Mouse (Mus musculus): ENCODE data around the gene 6030468B19Rik.

Gene 6030468B19Rik

GRCm38 (mm10) chr11:117797511-117798159 lies at the start of gene 6030468B19Rik:
TSS of gene 6030468B19Rik (plus strand) at chr11:117797660.
- DNase-seq (ENCODE audit: low spot score): no peak

GRCm38 (mm10) chr11:117748628-117749027 lies 48.8 kb upstream of the 6030468B19Rik start:
- no peak for DNase-seq (ENCODE audit: low spot score)

DNA sequence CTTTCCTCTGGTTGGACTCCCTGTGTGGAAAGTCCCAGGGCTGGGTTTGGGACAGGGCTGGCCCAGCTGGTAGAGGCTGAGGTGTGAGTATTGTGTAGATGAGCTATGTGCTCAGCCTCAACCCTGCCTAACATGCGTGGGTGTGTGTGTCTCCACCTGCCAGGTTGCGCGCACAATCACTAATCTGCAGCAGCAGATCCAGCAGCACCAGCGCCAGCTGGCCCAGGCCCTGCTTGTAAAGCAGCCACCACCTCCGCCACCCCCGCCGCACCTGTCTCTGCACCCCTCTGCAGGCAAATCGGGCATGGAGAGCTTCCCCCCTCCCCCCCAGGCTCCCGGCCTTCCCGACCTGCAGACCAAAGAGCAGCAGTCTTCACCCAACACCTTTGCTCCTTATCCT lies 48.0 kb upstream of the 6030468B19Rik start:
- DNase-seq (ENCODE audit: low spot score): no peak

DNA sequence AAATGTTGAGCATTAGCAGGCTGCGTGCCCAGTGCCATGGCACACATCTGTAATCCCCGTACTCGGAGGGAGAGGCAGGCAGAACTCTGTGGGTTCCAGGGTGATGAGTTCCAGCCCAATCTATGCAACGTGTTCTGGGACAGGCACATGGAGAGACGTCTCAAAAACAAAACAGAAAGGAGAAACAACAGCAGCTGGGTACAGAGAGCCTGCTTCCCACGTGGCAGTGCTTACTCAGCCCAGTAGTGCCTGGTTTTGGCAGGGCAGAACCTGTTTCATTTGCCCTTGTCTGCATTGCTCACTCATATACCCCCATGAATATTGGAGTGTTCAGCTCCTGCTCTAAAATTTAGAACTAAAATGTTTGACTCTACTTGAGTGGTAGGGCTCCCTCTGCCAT lies 45.9 kb upstream of the 6030468B19Rik start:
- no peak for DNase-seq (ENCODE audit: low spot score)

GRCm38 (mm10) chr11:117755891-117756290 lies 41.6 kb upstream of the 6030468B19Rik start:
- no peak for DNase-seq (ENCODE audit: low spot score)

GRCm38 (mm10) chr11:117759267-117759666 lies 38.2 kb upstream of the 6030468B19Rik start:
- no peak for DNase-seq (ENCODE audit: low spot score)

DNA sequence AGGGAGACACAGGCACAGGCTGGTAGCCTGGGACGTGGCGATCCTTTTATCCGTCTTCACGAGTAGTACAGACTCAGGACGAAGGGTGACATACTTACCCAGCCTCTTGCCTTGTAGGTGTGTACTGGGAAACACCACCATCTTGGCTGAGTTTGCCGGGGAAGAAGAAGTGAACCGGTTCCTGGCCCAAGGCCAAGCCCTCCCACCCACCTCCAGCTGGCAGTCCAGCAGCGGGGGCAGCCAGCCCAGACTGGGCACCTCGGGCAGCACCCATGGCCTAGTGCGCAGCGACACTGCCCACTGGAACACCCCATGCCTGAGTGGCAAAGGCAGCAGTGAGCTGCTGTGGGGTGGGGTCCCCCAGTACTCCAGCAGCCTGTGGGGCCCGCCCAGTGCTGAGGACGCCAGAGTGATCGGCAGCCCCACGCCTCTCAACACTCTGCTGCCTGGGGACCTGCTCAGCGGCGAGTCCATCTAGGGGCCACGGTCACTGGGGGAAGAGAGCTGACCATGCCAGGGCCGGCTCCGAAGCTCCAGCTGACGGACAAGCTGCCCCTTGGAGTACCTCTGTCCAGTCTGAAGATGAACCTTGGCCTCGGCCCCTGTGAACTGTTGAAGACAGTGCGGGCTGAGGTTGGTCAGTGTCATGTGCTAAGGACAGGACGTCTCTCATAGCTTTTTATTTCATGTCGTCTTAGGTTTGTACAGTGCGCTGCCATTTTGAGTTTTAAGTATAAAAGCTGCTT lies 36.9 kb upstream of the 6030468B19Rik start:
- DNase-seq (ENCODE audit: low spot score): no peak

GRCm38 (mm10) chr11:117761801-117762200 lies 35.7 kb upstream of the 6030468B19Rik start:
- DNase-seq (ENCODE audit: low spot score): no peak

DNA sequence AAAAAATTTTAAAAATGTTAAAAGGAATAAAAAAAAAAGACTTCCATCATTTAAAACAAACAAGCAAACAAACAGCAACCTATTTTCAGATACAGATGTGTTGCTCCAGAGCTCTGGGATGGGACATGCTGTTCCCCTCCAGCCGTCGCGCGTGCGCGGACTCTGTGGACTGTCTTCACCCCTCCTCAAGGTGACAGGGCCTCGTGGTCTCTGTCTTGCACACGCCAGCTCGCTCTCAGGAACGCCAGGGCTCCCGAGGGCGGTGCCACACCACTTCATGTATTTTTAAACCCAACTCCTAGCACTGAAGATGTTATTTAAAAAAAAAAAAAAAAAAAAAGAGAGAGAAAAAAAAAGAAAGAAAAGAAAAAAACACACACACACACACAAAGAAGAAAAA lies 35.2 kb upstream of the 6030468B19Rik start:
- no peak for DNase-seq (ENCODE audit: low spot score)

DNA sequence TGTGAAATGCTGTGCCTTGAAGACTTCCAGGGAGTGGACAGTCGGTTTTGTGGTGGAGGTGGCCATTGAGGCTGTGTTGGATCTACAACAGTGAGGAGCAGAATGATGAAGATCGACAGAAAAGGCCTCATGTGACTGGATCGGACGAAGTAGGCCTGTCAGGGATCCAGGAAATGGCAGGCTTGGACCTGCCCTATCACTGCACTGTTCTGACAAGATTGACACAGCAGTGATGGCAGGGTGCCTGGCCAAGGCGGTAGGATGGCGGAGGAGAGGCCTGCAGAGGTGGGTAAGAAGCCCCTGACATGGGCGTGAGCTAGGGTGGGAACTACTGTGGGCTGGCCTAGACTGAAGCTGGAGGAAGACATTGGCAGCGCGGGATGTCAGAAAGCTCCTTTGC lies 33.1 kb upstream of the 6030468B19Rik start:
- DNase-seq (ENCODE audit: low spot score): no peak

DNA sequence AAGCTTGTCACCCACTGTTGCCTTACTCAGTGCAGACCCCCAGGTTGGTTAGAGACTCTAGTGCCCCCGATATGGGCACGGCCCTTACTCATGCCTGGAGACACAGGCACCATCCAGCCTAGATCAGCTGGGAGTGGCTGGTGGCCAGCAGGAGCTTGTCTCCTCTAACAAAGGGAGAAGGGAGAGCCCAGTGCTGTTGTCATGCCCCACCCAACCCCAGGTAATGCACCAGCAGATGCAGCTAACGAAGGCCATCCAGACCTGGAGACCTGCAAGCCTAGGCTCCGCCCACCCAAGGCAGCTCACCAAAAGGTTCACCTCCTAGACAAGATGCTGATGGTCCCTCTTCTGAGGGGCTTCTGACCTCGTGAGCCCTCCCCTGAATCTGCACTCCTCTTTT lies 32.1 kb upstream of the 6030468B19Rik start:
- DNase-seq (ENCODE audit: low spot score): no peak

DNA sequence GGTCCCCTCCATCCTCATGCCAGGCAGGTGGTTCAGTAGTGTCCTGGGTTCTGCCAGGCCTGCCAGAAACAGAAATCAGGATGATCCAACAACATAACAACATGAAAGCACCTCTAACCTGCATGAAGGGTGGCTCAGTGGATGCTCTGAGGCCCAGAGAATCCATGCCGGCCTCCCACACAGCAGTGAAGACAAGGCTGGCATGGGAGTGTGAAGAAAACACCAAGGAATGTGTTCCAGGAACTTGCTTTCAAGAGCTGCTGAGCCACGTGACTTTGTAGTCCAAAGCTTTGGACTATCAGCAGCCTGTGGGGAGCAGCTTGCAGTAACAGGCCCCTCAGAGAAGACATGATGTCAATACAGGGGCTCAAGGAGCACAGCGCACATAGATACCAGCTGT lies 31.2 kb upstream of the 6030468B19Rik start:
- no peak for DNase-seq (ENCODE audit: low spot score)

DNA sequence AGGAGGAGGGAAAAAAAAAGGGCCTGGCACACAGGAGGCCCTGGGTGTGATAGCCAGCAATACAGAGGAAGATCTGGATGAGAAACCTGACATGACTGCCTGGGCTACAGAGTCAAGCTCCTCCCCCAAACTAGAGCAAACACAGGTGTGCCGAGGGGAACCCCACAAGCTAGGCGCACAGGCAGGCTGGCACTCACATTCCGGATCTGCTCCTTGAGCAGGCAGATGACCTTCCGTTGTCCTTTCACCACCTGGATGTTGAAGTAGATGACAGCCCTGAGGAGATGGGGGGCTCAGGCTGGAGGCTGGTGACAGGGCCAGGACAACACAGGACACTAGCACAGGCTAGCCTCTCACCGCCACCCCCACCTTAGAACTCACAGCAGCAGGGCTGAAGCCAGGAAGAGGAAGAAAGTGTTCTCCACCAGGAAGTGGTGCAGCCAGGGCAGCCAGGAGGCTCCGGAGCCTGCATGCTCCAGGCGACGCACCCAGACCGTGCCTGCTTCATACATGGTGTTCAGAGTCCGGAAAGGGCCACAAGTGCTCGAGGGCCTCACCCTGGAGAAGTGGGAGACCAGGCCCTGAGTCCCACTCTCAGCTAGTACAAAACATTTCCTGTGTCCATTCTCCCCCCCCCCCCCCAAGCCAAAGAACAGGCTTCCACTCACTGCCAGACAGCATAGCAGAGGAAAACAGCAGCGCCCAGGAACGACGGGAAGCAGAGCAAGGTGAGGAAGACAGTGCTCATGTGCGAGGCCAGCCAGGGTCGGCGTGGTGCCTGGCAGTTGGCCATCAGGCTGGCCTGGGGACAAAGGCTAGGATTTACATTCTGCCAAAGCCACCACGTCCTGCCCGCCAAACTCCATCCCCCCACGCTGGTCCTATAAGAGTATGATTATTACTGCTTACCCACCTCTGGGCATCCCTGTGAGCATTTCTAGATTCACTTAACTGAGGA lies 28.5 kb upstream of the 6030468B19Rik start:
- no peak for DNase-seq (ENCODE audit: low spot score)

GRCm38 (mm10) chr11:117769683-117770047 lies 27.8 kb upstream of the 6030468B19Rik start:
- DNase-seq (ENCODE audit: low spot score): no peak

DNA sequence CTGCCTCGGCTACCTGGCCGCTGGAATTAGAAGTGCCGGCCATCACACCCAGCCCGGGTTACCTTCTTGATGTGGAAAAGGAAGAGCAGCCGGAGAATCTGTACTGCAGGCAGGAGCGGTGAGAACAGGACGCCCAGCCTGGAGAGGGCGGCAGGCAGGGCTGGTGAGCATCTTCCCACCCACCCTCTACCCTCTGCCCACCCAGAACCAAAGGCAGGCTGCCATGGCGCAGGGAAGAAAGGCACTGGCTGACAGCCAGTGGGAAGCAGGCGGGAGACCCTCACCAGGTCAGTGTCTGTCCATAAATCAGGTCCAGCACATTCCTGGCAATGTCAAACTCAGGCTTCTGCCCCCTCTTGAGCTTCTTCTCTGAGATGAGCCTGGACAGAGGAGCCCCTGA lies 27.1 kb upstream of the 6030468B19Rik start:
- no peak for DNase-seq (ENCODE audit: low spot score)

GRCm38 (mm10) chr11:117772352-117772751 lies 25.1 kb upstream of the 6030468B19Rik start:
- DNase-seq (ENCODE audit: low spot score): no peak

GRCm38 (mm10) chr11:117774925-117775324 lies 22.5 kb upstream of the 6030468B19Rik start:
- no peak for DNase-seq (ENCODE audit: low spot score)

GRCm38 (mm10) chr11:117775540-117775939 lies 21.9 kb upstream of the 6030468B19Rik start:
- no peak for DNase-seq (ENCODE audit: low spot score)

GRCm38 (mm10) chr11:117776085-117776792 lies 21.2 kb upstream of the 6030468B19Rik start:
- no peak for DNase-seq (ENCODE audit: low spot score)

DNA sequence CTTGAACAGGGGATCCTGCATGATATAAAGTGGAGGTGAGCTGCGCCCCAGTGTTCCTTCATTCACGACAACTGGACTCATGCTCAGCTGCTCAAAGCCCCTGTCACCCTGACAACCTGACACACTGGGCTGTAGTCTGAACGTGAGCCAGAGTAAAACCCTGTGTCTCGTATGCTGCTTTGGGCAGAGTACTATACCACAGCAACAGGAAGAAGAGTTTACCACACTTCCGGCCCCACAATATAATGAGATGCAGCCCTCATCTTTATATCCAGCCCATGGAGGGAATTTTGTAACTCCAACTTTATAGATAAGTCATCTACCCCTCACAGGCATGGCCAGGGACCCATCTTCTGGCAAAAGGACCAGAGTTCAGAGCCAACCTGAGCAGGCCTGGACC lies 20.3 kb upstream of the 6030468B19Rik start:
- no peak for DNase-seq (ENCODE audit: low spot score)

DNA sequence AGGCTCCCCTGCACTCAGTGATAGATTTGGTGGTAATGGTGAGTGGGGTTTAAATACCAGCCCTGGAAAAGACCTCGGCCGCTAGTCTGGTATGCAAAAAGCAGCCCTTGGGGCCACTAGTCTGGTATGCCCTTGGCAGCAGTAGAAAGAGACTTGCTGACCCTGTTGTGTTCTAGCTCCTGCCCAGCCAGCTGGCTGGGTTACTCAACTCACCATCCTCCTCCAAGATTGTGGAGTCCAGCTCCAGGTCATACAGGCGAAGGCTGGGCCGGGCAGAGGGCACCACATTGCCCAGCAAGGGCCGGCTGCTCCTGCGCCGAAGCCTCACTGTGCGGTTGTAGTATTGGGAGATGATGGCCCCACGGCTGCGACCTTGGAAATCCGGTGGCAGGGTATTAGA lies 19.4 kb upstream of the 6030468B19Rik start:
- DNase-seq (ENCODE audit: low spot score): no peak

- peak; percentile 45 for DNase-seq (ENCODE audit: low spot score)
Observed at GRCm38 (mm10) chr11:117778851-117779433, 18.5 kb upstream of the 6030468B19Rik start.
